Mouse (Mus musculus) liver, adult 2 months (tissue): ENCODE data around the gene Plekha6.

ENCODE experiments used
- CTCF ChIP-seq: fragments of 200-500 bp; IDR thresholded peaks from 2 replicates; pipeline ENCODE4 v1.5.1; 2011; ENCODE audit warnings: low read depth, low read length, control low read depth
- POLR2A ChIP-seq: fragments of 200-500 bp; IDR thresholded peaks from 2 replicates; pipeline ENCODE4 v1.6.1; 2011; ENCODE audit warnings: low read length, control low read depth; ENCODE audit not compliant: insufficient read depth; ENCODE audit errors: extremely low read depth

GRCm38 (mm10) chr1:133291888-133292287 is 127.9 kb downstream of the Plekha6 start:
- TF ChIP-seq CTCF (no peak), POLR2A (no peak)
